Mouse (Mus musculus) lung, postnatal 0 days (tissue): Measurements from ENCODE around the gene Alg3. TPM values are rescaled to one million over a fixed set of nuclear protein-coding genes. Genes with fewer than 3 reads are reported as not detected.
A peak's percentile ranks its signal among the peaks of the same experiment; 100 is the strongest.

ENCODE experiments used
- ATAC-seq: fragments of 200-750 bp; cut with Nextera tagmentation; 2 replicates; pipeline ENCODE4 v1.8.0; 2017; ENCODE audit warnings: moderate library complexity
- DNase-seq: peaks from one replicate; pipeline ENCODE4 v3.0.0-alpha.2; 2016; ENCODE audit warnings: low spot score
- H3K27ac ChIP-seq: fragments of 300-500 bp; sonication (generic); 2 replicates; pipeline ENCODE4 v1.5.1; 2014; ENCODE audit warnings: antibody characterized with exemption, mild to moderate bottlenecking, low read length, mixed read lengths
- H3K27me3 ChIP-seq: fragments of 300-500 bp; sonication (generic); replicated peaks from 2 replicates; pipeline ENCODE4 v1.6.1; 2014; ENCODE audit warnings: low read length, mixed read lengths; ENCODE audit not compliant: insufficient read depth
- H3K36me3 ChIP-seq: fragments of 300-500 bp; sonication (generic); 2 replicates; pipeline ENCODE4 v1.6.1; 2014; ENCODE audit warnings: low read length, mixed read lengths; ENCODE audit not compliant: insufficient read depth
- H3K4me1 ChIP-seq: fragments of 300-500 bp; sonication (generic); 2 replicates; pipeline ENCODE4 v1.6.1; 2014; ENCODE audit warnings: antibody characterized with exemption, low read depth, low read length, mixed read lengths; ENCODE audit not compliant: insufficient read depth
- H3K4me2 ChIP-seq: fragments of 300-500 bp; sonication (generic); replicated peaks from 2 replicates; pipeline ENCODE4 v1.6.1; 2014; ENCODE audit warnings: low read depth, mild to moderate bottlenecking, low read length, moderate library complexity, mixed read lengths
- H3K4me3 ChIP-seq: fragments of 300-500 bp; sonication (generic); 2 replicates; pipeline ENCODE4 v1.5.1; 2014; ENCODE audit warnings: low read depth, low read length
- H3K9ac ChIP-seq: fragments of 300-500 bp; sonication (generic); replicated peaks from 2 replicates; pipeline ENCODE4 v1.6.1; 2014; ENCODE audit warnings: low read depth, mild to moderate bottlenecking
- H3K9me3 ChIP-seq: fragments of 300-500 bp; sonication (generic); 2 replicates; pipeline ENCODE4 v1.6.1; 2016; ENCODE audit warnings: low read length, mixed read lengths
- CTCF ChIP-seq: IDR thresholded peaks from 2 replicates; pipeline ENCODE4 v1.5.1; 2016; ENCODE audit warnings: antibody characterized with exemption, mild to moderate bottlenecking
- EP300 ChIP-seq: IDR thresholded peaks from 2 replicates; pipeline ENCODE4 v1.6.1; 2016; ENCODE audit warnings: antibody characterized with exemption, mild to moderate bottlenecking, control low read depth
- WGBS: fragments of 180-500 bp; shearing (Covaris S2); extraction: QIAGEN DNeasy Blood & Tissue Kit; methylation state at CpG from one replicate; pipeline ENCODE4 v1.1.7; 2014; 5-methylcytosine and 5-hydroxymethylcytosine counted together
- polyA plus RNA-seq: library from polyadenylated mRNA; unstranded; fragments of >200 nt; fragmentation: Nextera tagmentation; extraction: Ambion mirVana; gene quantifications from 2 replicates; pipeline ENCODE4 v1.2.1, GENCODE M21; 2015

The Alg3 gene
- polyA plus RNA-seq, 1 experiment from 2014 or later, result 19.3 TPM

DNA sequence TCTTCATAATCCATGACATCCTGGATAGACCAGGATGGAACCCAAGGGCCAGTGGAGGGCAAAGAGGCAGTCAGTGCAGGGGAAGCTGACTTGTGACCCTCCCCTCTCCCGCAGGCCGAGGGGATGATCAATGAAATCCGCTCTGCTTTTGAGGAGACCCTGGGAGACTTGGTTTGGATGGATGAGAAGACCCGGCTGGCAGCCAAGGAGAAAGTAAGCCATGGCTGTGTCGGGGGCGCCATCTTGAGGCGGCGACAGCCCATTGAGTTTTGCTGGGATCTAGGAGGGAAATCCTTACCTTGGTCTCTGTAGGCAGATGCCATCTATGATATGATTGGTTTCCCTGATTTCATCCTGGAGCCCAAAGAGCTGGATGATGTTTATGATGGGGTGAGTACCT lies 30.6 kb upstream of the Alg3 start:
- no peak overlapping the region for H3K27ac ChIP-seq
- no peaks in the 10 kb centered on the region for H3K9me3 ChIP-seq
- no peaks in the 10 kb centered on the region for H3K27me3 ChIP-seq
- ATAC-seq (peak; percentile 37; the same call in 1 of the 2 replicates), DNase-seq (peak; percentile 68)
- no peaks in the 10 kb centered on the region for H3K36me3 ChIP-seq
- WGBS, result 3% methylated on average over 8 of the region's 8 CpGs
- no peak for TF ChIP-seq EP300
- peak; percentile 83 for TF ChIP-seq CTCF
- no peak overlapping the region for H3K9ac ChIP-seq
- H3K4me3 ChIP-seq, result no peak overlapping the region
- no peaks in the 10 kb centered on the region for H3K4me1 ChIP-seq
- H3K4me2 ChIP-seq, result no peak overlapping the region

DNA sequence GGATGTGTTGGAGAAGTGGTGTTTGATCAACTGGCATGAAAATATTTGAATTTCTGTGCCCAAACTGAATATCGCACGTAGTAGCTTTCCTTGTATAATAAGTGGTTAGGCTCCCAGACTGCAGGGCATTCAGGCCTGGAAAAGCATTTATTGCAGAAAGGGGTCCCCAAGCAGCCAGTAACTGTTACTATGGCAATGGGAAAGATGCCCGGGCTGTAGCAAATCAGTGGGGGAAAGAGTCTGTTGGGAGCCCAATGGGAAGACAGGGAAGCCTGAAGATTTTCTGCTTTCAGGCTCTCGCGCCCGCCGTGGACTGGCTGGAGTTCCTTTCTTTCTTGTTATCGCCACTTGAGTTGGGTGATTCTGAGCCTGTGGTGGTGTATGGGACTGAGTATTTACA lies 26.8 kb upstream of the Alg3 start:
- WGBS, result 63% methylated on average over 8 of the region's 8 CpGs
- no peaks in the 10 kb centered on the region for H3K27me3 ChIP-seq
- no peaks in the 10 kb centered on the region for H3K4me1 ChIP-seq
- no peak overlapping the region for H3K27ac ChIP-seq
- H3K4me2 ChIP-seq, result no peak overlapping the region
- no peak overlapping the region for H3K4me3 ChIP-seq
- DNase-seq (no peak), ATAC-seq (no peak)
- no peaks in the 10 kb centered on the region for H3K36me3 ChIP-seq
- H3K9ac ChIP-seq, result no peak overlapping the region
- TF ChIP-seq EP300 (no peak), CTCF (no peak)
- no peaks in the 10 kb centered on the region for H3K9me3 ChIP-seq

DNA sequence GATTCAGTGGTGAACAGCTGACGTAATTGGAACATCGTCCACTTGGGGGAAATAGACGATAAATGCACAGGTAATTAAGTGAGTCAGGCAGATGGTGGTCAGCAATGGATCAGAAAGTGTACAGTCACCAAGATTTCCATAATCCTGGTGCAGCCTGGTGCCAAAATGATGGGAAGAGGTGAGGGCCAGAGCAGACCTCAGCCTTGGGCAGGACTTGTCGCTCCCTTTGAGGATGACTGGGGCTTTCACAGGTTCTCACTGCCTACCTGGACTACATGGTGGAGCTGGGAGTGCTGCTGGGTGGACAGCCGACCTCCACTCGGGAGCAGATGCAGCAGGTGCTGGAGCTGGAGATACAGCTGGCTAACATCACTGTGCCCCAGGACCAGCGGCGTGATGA lies 25.9 kb upstream of the Alg3 start:
- Histone ChIP-seq H3K27ac (no peak overlapping the region), H3K9ac (no peak overlapping the region), H3K9me3 (no peaks in the 10 kb centered on the region), H3K36me3 (no peaks in the 10 kb centered on the region), H3K4me3 (no peak overlapping the region), H3K27me3 (no peaks in the 10 kb centered on the region), H3K4me2 (no peak overlapping the region), H3K4me1 (no peaks in the 10 kb centered on the region)
- TF ChIP-seq EP300, result no peak
- TF ChIP-seq CTCF, result no peak
- ATAC-seq (no peak), DNase-seq (no peak)
- 63% methylated on average over 8 of the region's 8 CpGs for WGBS

DNA sequence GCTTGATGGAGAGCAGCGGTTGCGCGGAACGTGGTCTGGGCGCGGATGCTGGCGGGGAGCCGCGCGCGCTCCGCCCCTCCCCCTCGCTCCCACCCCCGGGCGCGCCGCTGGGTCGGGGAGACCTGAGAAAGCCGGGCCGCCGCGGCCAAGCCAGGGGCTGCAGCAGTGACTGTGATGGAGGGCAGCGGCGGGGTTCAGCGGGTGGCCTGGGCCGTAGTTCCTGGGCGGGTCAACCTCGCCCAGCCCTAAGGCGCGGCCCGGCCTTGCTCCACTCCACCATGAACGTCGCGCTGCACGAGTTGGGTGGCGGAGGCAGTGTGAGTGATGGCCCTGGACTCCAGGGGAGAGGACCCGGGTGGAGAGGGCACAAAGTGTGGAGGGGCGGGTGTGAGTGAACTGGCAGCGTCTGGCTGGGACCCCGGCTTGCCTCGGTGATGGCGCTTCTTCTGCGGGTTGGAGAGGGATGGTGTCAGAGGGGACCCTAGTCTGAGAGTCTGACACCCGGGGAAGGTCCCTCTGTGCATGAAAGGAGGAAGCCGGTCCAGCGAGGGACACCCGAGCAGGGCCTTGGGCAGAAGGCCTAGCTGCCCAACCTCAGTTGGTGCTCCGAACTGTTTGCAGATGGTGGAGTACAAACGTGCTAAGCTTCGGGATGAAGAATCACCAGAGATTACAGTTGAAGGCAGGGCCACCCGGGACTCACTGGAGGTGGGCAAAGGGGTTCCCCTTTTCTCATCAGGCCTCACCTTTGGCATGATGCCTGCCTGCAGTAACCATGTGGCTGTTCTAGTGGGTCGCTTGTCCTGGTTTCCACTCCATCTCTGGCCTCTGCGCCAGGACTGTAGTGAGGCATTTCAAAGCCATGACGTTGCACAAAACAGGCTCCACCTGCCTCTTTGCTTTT lies 18.4 kb upstream of the Alg3 start, which contains the start of gene Ece2:
Ece2 (plus strand) TSS at position 98 of the 904 bp plus-strand sequence.
- Histone ChIP-seq H3K27ac (no peak within 1 kb of the TSS), H3K4me1 (peaks cover 4% of the 10 kb centered on the region; the same call in 1 of the 2 replicates), H3K9me3 (no peaks in the 10 kb centered on the region), H3K4me2 (peak within 1 kb of the TSS; percentile 74), H3K27me3 (no peaks in the 10 kb centered on the region), H3K9ac (no peak within 1 kb of the TSS), H3K4me3 (peak within 1 kb of the TSS; percentile 31), H3K36me3 (no peaks in the 10 kb centered on the region)
- ATAC-seq (peak; percentile 43), DNase-seq (no peak)
- TF ChIP-seq EP300 (no peak), CTCF (no peak)
- WGBS, result 6% methylated on average over 52 of the region's 54 CpGs

DNA sequence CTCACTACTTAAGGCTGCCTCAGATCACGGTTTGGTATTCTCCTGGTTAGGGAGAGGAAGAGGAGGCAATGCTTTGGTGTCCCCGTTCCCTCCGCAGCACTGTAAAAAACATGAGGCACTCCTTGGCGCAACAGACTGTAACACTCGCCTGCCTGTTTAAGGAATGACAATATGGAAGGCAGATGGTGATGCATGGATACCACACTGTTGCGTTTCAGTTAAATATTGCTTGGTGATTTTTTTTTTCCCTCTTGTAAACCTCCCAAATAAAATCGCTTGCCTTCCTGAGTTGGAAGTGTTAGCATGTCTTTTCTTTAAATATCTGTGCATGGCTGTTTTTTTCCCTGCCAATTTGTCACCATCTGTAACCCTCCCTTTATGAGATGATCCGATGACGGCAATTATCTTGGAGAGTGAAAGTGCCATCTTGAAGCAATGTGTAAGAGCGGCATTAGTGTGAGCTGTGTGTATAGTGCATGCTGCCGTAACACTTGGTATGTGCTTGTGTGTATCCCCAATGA lies 17.4 kb upstream of the Alg3 start:
- 50% methylated on average over 11 of the region's 11 CpGs for WGBS
- Histone ChIP-seq H3K4me2 (no peak overlapping the region), H3K27ac (no peak overlapping the region), H3K9me3 (no peaks in the 10 kb centered on the region), H3K4me3 (no peak overlapping the region), H3K27me3 (no peaks in the 10 kb centered on the region), H3K36me3 (no peaks in the 10 kb centered on the region), H3K4me1 (peaks cover 4% of the 10 kb centered on the region; the same call in 1 of the 2 replicates), H3K9ac (no peak overlapping the region)
- ATAC-seq (no peak), DNase-seq (no peak)
- no peak for TF ChIP-seq EP300
- TF ChIP-seq CTCF, result no peak

DNA sequence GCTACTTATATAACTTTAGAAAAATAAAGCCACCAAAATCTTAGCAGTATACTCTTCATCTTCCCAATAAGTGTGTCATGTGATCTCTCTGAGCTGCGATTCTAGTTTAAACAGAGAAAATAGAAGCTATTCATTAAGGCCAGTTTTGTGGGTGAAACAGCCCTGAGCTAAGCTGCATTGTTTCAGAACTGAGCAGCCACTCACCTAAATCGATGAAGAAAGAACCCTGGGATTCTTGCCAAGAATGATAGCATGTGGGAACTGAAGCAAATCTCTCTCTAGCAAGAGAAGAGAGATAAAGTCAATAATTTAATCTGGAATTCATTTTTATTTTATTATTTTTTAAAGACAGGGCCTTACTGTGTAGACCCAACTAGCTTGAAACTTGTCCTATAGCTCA lies 11.7 kb upstream of the Alg3 start:
- Histone ChIP-seq H3K4me1 (peaks cover 7% of the 10 kb centered on the region; the same call in 1 of the 2 replicates), H3K4me3 (no peak overlapping the region), H3K27me3 (peaks cover 20% of the 10 kb centered on the region), H3K4me2 (no peak overlapping the region), H3K9me3 (no peaks in the 10 kb centered on the region), H3K27ac (no peak overlapping the region), H3K9ac (no peak overlapping the region), H3K36me3 (no peaks in the 10 kb centered on the region)
- TF ChIP-seq CTCF (no peak), EP300 (no peak)
- ATAC-seq, result no peak
- DNase-seq, result no peak
- WGBS, result 29% methylated on average over 2 of the region's 2 CpGs
